Mouse (Mus musculus) megakaryocyte progenitor cell, adult 5-6 weeks (primary cell): ENCODE results near the gene Olfr1449. TPM values are rescaled to one million over a fixed set of nuclear protein-coding genes. Genes with fewer than 3 reads are reported as not detected.
"Not testable (repeated sequence)": the region's sequence is repeated elsewhere in the genome, so short reads cannot be mapped to it uniquely, and the experiment has no call there.

Experiments used
- ATAC-seq: replicated peaks from 2 replicates; pipeline ENCODE4 v1.8.0; 2016; ENCODE audit warnings: mild to moderate bottlenecking, moderate TSS enrichment, inconsistent platforms; ENCODE audit not compliant: poor library complexity
- total RNA-seq, 2 experiments: library from RNA; stranded (forward) in 1 of 2; stranded (reverse) in 1 of 2; fragments of 157-497, 149-512 nt in 1 of 2; fragments of 200-1000 nt in 1 of 2; gene quantifications; 2 replicates each; pipeline versions ENCODE4 v1.2.3 to v1.2.4; 2015 to 2017

The Olfr1449 gene
- total RNA-seq (2015): not detected in 2 replicates
- not detected in 2 replicates for total RNA-seq (2017)

GRCm38 (mm10) chr19:12930540-12930939 is at the start of gene Olfr1449:
Olfr1449 (plus strand) TSS chr19:12930840.
- no peak for ATAC-seq

GRCm38 (mm10) chr19:12883555-12883954 is 47.1 kb upstream of the Olfr1449 start, which contains the start of gene Olfr1445:
Olfr1445 (plus strand) TSS chr19:12883855.
- ATAC-seq: no peak

- no peak for ATAC-seq
Observed at GRCm38 (mm10) chr19:12893424-12893823, 37.2 kb upstream of the Olfr1449 start, which contains the start of gene Olfr1446. Olfr1446 (minus strand) TSS chr19:12893524.

- no peak for ATAC-seq
Observed at GRCm38 (mm10) chr19:12903643-12904042, 27.0 kb upstream of the Olfr1449 start, which contains the start of gene Olfr1447. Olfr1447 (minus strand) TSS chr19:12903743.

- no peak for ATAC-seq
Observed at GRCm38 (mm10) chr19:12924319-12924718, 6.3 kb upstream of the Olfr1449 start, which contains the start of gene Olfr1448. Olfr1448 (minus strand) TSS chr19:12924419.

- ATAC-seq: no peak
Observed at GRCm38 (mm10) chr19:12949958-12950357, 19.3 kb downstream of the Olfr1449 start, which contains the start of gene Olfr1450. Olfr1450 (plus strand) TSS chr19:12950258.

GRCm38 (mm10) chr19:12970082-12970481 is 39.4 kb downstream of the Olfr1449 start:
- not testable (repeated sequence) for ATAC-seq

Other genes with a start within 250 kb of the Olfr1449 start
- not detected in 2 replicates for gene Keg1, start 235.1 kb upstream of the Olfr1449 start, total RNA-seq (2015)
- not detected in 2 replicates for gene Keg1, start 235.1 kb upstream of the Olfr1449 start, total RNA-seq (2017)
- 5.2 and 5.9 TPM in 2 replicates for gene Cntf, start 165.2 kb upstream of the Olfr1449 start, total RNA-seq (2015)
- 1.1 and 3.0 TPM in 2 replicates for gene Cntf, start 165.2 kb upstream of the Olfr1449 start, total RNA-seq (2017)
- 70.4 and 79.9 TPM in 2 replicates for gene Zfp91, start 134.7 kb upstream of the Olfr1449 start, total RNA-seq (2015)
- gene Zfp91, start 134.7 kb upstream of the Olfr1449 start, total RNA-seq (2017): 85.2 and 92.8 TPM in 2 replicates
- gene Lpxn, start 134.6 kb upstream of the Olfr1449 start, total RNA-seq (2015): 4.6 and 9.2 TPM in 2 replicates
- gene Lpxn, start 134.6 kb upstream of the Olfr1449 start, total RNA-seq (2017): 5.1 and 6.2 TPM in 2 replicates
- gene Gm5244, start 84.2 kb upstream of the Olfr1449 start, total RNA-seq (2015): not detected in 2 replicates
- not detected in 2 replicates for gene Gm5244, start 84.2 kb upstream of the Olfr1449 start, total RNA-seq (2017)
- gene Olfr1444, start 73.6 kb upstream of the Olfr1449 start, total RNA-seq (2015): not detected in 2 replicates
- gene Olfr1444, start 73.6 kb upstream of the Olfr1449 start, total RNA-seq (2017): not detected in 2 replicates
- gene Olfr1445, start 47.0 kb upstream of the Olfr1449 start, total RNA-seq (2015): not detected in 2 replicates
- not detected in 2 replicates for gene Olfr1445, start 47.0 kb upstream of the Olfr1449 start, total RNA-seq (2017)
- not detected in 2 replicates for gene Olfr1446, start 37.3 kb upstream of the Olfr1449 start, total RNA-seq (2015)
- not detected in 2 replicates for gene Olfr1446, start 37.3 kb upstream of the Olfr1449 start, total RNA-seq (2017)
- gene Olfr1447, start 27.1 kb upstream of the Olfr1449 start, total RNA-seq (2015): not detected in 2 replicates
- gene Olfr1447, start 27.1 kb upstream of the Olfr1449 start, total RNA-seq (2017): not detected in 2 replicates
- not detected in 2 replicates for gene Olfr1448, start 6.4 kb upstream of the Olfr1449 start, total RNA-seq (2015)
- gene Olfr1448, start 6.4 kb upstream of the Olfr1449 start, total RNA-seq (2017): not detected in 2 replicates
- gene Olfr1450, start 19.4 kb downstream of the Olfr1449 start, total RNA-seq (2015): not detected in 2 replicates
- not detected in 2 replicates for gene Olfr1450, start 19.4 kb downstream of the Olfr1449 start, total RNA-seq (2017)
- gene Olfr1451, start 64.2 kb downstream of the Olfr1449 start, total RNA-seq (2015): not detected in 2 replicates
- gene Olfr1451, start 64.2 kb downstream of the Olfr1449 start, total RNA-seq (2017): not detected in 2 replicates
- gene Olfr1453, start 97.5 kb downstream of the Olfr1449 start, total RNA-seq (2015): not detected in 2 replicates
- not detected in 2 replicates for gene Olfr1453, start 97.5 kb downstream of the Olfr1449 start, total RNA-seq (2017)
- gene Olfr1454, start 129.8 kb downstream of the Olfr1449 start, total RNA-seq (2015): not detected in 2 replicates
- not detected in 2 replicates for gene Olfr1454, start 129.8 kb downstream of the Olfr1449 start, total RNA-seq (2017)
- not detected in 2 replicates for gene Olfr1457, start 167.1 kb downstream of the Olfr1449 start, total RNA-seq (2015)
- not detected in 2 replicates for gene Olfr1457, start 167.1 kb downstream of the Olfr1449 start, total RNA-seq (2017)
- not detected in 2 replicates for gene Olfr1458, start 175.9 kb downstream of the Olfr1449 start, total RNA-seq (2015)
- not detected in 2 replicates for gene Olfr1458, start 175.9 kb downstream of the Olfr1449 start, total RNA-seq (2017)
- gene Olfr1459, start 218.7 kb downstream of the Olfr1449 start, total RNA-seq (2015): not detected in 2 replicates
- not detected in 2 replicates for gene Olfr1459, start 218.7 kb downstream of the Olfr1449 start, total RNA-seq (2017)
- not detected in 2 replicates for gene Olfr1461, start 232.2 kb downstream of the Olfr1449 start, total RNA-seq (2015)
- not detected in 2 replicates for gene Olfr1461, start 232.2 kb downstream of the Olfr1449 start, total RNA-seq (2017)